Mouse (Mus musculus) kidney, adult 8-10 months (tissue): ENCODE measurements around the gene Atf2.
A peak's percentile ranks its signal among the peaks of the same experiment; 100 is the strongest.
"Not testable (repeated sequence)": the region's sequence is repeated elsewhere in the genome, so short reads cannot be mapped to it uniquely, and the experiment has no call there.

Experiments used
- DNase-seq, 2 experiments: peaks; one replicate each; pipeline ENCODE4 v3.0.0; 2022

Gene Atf2

DNA sequence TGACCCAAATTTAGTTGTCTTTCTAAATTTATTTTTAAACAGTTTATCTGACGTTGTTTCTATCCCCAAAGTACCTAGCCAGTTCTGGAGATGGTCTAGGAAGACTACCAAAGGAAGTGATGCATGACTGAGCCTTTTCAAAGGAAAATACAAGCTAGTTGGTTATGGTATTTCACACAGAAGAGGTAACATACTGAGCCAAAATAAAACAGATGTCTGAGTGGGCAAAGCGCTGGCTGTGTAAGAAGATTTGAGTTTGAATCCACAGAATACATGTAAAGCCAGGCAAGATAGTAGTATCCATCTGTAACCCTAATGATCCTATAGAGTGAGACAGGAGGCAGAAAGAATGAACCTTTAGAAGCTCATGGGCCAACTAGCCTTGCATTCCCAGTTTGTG lies 14.5 kb downstream of the Atf2 start:
- DNase-seq, result no peak

DNA sequence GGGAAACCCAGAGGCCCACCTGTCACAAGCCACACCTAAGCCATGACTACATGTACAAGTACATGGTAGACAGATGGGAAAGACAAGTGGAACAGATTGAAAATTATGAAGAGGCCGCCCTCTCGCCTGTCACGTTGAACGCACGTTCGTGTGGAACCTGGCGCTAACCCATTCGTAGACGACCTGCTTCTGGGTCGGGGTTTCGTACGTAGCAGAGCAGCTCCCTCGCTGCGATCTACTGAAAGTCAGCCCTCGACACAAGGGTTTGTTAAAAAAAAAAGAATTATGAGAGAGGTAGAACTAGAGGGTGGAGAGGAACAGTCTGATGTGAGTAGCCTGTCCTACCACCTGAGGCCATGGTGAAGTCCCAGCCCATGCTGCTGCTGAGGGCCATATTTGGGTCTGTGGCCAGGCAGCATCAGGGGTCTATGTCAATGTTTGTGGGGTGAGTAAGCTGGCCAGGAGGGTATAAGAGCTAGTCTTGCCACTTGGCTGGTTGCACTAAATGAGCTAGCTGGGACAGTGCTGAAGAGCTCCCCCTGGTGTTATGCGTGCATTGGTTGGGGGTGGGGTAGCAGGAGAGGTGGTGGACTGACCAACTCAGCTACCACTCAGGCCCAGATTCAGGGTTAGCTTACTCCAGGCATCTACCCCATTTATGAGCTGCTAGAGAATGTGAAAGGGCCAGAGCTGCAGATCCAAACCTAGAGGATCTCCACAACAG lies 24.5 kb downstream of the Atf2 start:
- DNase-seq, result peak; percentile 28 to 78

DNA sequence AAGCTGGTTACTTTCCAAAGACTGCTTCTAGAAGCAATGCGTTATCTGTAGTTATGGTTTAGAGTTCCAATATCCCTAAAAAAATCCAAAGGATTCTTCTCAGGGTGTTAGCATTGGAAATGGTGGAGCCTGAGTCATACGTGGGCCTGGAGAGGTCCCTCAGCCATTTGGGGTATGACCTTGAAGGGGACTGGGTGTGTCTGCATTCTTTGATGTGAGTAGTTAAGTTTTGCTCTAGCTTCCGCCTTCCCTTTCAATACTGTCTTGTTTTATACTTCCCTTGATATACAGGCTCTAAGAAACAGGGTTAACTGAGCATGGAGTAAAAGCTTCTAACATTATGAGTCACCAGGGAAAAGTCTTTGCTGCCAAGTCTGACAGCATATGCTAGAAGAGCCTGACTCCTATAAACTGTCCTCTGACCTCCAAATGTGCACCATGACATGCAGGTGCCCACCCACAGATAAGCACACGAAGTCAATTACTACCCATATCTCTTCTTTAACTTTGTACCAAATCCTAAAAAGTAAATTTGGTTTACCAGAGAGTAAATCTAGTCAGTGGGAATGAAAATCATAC lies 32.3 kb downstream of the Atf2 start:
- no peak for DNase-seq

DNA sequence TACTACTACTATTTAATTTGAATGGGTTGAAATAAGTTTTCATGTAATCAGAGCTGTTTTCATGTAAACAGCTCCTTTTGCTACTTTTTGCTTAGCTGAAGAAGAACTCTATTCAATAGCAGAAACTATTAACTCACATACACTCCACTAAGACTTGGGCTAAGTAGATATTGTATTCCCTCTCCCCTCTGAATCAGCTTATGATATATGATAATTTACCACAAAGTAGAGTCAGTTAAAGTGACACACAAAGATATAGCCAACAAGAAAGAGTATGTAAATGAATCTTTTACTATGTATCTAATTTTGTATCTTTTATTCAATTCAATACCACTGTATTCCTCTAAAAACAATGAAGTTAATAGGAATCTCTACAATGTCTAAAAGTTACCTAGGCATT lies 35.1 kb downstream of the Atf2 start:
- no peak for DNase-seq

DNA sequence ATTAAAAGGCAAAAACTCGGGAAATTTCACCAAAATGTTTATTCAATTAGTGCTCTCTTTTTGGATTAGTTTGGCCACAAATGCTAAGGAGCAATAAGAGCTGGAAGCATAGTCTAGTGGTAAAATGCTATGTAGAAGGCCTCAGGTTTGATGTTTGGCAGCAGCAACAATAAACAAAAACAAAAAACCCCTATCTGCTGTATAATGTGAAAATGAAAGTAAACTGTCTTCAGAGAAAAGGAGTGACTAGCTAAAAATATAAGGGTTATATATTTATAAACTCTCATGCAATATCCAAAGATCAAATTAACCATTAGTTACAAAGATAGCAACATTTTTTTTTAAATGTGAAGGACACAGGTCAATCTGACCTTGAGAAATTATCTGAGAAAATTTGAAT lies 36.2 kb downstream of the Atf2 start:
- no peak for DNase-seq

DNA sequence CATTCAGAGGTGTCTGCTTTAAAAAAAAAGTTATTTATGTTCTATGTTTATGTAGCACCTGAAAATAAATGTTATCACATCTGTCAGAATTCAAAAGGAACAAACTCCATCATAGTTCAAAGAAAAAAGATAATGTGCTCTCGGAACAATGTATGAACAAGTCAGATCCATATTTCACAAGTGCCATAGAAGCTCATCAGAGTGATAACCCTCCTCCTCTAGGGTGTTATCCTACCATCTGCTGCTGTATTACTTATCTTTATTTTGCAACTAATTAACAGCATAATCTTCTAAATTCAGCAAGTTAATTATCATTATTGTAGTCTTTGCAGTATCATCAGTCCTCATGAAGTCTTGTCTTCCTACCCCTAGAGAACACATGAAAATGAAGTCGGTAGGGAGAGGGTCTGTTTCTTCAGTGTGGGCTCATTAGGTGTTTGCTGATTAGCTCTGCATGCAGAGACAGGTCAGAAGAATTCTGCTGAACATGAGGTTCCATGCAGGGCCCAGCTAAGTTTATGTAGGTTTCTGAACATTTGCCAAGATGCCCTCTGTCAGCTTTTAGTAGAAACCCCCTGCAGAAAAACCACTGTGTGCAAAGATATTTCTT lies 57.9 kb downstream of the Atf2 start:
- no peak for DNase-seq

DNA sequence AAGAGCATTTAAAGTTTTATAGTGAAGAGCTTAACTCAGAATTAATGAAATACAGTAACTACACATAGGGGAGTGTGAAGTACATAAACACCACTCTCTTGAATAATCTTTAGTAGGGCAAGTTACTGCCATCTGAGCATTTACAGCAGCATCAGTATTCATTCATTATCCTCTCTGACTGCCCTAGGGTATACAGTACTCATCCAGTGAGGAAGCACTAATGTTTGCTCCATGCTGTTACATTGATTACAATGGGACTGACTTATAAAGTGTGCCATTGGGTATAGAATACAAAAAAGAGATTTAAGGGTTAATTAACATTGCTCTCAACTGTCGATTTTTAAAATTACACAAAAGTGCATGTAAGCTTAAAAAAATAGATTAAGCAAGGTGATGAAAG lies 59.2 kb downstream of the Atf2 start:
- DNase-seq, result no peak

DNA sequence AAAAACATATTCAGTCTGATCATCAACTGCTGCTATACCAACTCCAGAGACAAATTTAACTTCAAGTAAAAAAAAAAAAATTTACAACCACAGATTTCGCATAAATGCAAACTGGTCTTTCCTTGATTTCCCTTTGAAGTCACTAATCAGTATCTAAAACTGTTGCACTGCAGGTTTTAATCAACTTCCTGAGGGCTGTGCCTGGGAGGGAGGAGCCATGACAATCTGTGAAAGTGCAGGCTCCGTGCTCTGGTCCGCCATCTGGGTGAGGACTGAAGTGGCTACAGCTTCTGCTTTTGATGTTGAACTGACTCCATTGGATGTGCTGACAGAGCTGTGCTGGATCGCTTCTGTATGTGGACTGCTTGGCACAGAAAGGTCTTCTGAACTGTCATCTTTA lies 73.7 kb downstream of the Atf2 start:
- no peak for DNase-seq

DNA sequence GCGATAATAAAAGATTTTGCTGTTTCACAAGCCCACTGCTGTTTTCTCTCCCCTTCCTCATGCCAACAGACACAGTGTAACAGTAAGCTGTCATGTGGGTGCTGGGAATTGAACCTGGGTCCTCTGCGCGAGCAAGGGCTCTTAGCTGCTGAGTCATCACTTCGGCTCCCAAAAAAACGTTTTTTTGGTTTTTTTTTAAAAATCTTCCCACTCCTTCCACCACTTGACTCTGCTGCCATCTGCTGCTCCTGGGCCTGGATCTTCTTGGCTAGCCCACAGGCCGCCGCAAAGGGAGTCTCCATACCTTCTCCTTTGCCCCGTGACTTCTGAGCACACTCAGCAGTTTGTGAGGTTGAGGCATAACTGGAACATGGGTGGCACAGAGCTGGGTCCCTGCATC lies 84.8 kb downstream of the Atf2 start:
- DNase-seq, result no peak

DNA sequence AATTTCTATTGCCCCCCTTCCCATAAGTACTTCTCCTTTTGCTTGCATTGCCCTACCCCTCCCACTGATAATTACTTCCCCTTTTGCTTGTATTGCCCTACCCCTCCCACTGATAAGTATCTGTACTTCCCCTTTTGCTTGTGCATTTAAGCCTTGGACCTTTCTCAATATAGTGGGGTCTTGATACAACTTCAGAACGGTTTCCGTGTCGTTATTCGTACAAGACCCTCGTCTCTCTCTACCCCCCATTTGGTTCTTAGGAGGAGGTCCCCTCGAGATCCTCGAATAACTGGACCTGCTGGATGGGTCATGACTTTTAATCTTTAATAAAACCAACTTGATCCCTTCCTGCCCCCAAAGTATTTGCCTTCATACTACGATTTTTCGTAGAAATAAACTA lies 92.3 kb downstream of the Atf2 start:
- DNase-seq, result not testable (repeated sequence)

DNA sequence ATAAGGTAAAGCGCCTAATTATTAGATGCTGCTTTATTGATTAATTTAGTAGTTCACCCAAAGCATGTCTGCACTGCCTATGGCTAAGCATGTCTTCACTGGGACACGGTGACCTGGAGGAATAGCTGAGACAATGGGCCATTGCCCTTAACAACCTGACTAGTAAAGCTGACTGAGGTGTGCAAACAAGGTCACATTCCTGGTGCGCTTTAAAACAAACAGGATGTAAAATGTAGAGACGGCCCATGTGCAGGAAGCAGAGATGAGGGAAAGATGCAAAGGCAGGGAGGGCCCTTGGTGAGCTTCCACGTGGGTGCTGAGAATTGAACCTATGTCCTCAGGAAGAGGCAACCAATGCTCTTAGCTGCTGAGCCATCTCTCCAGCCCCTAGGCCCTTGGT lies 93.7 kb downstream of the Atf2 start:
- no peak for DNase-seq

DNA sequence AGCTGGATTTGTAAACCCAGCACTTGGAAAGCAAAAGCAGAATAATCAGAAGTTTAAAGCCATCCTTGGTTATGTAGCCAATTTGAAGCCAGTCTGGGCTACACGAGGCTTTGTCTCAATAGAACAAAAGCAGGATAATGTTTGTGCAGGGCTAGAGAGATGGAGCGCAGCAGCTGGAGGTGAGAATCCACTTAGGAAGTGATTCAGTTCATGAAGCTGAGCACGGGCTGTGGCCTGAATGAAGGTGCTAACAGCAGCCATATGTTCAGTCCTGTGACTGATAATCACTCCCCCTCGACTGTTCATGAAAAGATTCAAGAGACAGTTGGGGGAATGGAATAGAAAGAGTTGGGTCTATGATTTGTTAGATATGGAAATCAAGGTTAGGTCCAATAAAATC lies 94.3 kb downstream of the Atf2 start:
- no peak for DNase-seq

DNA sequence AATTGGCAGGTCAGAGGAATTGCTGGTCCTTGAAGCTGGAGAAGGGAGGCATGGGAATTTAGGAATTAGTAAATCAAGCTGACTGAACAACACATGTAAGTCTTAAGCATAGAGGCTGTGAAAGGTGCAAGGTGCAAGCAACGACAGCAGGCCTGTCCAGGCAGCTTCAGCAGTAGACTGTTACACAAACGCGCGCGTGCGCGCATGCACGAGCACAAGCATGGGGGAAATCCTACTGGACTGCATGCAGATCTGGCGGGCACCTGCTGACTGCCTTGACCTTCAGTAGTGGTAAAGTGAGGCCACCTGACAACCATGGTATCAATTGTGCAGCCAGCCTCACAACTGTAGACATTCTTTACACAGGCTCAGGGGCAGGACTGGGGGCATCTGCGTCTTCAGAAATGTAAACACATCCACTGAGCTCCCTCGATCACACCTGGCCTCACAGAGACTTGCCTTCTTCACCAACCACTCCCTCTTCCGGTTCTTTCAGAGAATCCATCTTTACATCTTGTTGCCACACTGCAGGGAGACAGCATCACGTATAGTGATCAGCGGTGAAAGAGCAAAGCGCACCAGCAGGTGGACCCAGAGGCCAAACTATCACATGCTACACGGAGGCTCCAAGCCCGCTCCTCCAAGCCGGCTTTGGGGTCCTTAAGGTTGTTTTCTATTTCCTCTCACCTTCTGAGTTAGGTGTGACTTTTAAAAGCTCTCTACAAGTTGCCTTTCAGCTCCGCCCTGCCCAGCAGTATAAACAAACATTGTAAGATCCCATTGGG lies 100.4 kb downstream of the Atf2 start:
- no peak for DNase-seq

DNA sequence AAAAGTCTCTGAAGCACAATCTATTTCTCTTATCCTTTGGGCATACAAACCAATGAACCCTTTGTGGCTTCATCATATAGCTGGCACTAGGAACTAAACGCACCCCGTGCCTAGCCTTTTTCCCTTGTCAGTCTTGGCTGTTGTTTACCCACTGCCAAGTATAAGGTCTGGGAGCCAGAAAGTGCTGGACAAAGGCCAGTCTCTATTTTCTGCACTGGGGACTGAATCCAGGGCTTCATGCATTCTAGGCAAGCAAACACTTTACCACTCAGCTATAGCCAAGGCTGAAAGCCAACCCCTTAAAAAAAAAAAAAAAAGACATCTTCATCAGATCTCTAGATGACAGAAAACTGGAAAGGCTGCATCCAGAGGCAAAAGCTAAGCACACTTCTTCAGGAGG lies 102.1 kb downstream of the Atf2 start:
- DNase-seq, result no peak

DNA sequence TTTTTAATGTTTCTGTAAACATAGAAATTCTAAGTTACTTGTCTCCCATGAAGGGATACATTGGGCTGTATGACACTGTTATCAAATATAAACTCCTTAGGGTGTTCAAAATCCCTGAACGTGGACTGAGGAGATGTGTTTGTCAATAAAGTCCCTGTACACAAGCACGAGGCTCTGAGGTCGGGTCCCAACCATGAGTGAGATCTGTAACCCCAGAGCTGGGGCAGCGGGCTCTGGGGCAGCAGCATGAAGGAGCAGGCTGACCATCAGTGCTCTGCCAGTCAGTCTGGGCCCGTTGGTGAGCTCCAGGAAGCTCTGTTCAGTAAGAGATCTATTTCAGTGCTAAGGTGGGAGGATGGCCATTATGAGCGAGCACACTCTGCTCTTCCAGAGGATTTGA lies 104.0 kb downstream of the Atf2 start:
- no peak for DNase-seq

DNA sequence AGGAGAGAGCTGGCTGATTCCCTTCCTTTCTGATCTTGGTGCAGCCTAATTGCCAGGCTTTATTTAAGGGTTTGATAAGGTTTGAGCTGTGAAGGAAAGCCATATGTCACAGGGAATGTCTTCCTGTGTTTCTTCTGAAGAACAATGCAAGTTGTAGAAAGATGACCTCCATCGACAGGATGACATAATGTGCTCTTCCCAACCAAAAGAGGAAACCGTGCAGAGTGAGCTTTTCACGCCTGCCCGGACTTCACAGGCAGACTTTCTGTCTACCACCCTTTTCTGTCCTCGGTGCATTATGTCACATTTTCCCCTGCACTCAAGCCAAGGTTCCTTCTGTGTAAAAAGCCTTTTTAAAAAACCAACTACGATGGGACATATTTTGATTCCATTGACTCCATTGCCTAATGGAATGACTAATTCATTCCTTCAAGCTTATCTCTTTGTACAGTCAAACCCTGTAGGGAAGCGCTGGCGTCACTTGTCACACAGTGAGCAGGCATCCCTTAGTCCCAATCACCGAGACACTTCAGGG lies 110.0 kb downstream of the Atf2 start:
- no peak for DNase-seq

DNA sequence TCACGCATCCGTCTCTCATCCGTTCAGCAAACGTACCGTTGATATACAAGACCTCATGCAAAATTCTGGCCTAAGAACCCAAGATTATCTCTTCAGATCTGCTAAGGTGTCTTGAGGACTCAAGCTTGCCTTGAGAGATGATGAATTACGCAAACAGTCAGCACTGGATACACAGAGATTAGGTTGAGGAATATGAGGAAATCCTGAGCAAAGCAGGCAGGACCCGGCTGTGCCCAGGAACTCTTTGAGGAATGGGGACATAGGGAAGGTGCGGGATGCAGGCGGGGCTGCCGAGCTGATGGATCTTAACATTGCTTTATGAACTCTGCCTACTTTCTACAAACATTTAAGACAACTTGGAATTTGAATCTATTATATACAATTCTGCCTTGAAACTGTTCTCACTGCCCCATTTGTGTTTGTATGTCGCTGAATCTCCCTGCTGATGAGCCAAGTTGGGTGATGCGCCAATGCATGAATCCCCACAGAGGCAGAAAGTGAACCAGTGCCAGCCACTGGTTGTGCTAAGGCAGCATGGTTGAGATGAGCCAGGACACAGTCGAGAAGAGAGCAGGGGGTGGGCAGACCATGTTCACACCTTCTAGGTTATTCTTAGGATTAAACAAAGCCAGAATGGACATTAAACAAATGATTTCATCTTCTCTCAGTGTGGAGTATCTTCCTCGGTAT lies 112.0 kb downstream of the Atf2 start:
- DNase-seq, result no peak

DNA sequence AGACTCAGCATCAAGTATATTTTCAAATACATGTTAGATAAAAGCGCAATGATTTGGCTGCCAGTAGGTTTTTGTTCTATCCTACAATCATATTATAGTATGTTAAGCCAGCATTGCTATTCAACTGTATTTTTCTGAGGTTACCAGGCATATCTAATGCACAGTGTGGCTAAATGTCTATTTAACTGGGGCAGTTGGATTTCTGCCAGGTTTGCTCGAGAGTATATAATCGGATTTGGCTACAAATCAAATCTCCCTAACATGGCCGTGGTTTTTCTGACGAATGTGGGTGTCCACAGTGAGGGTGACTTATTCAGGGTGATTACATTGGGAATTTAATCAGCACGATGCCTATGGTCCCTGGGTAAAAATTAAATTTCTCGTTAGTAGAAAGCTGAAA lies 112.6 kb downstream of the Atf2 start:
- DNase-seq, result no peak

DNA sequence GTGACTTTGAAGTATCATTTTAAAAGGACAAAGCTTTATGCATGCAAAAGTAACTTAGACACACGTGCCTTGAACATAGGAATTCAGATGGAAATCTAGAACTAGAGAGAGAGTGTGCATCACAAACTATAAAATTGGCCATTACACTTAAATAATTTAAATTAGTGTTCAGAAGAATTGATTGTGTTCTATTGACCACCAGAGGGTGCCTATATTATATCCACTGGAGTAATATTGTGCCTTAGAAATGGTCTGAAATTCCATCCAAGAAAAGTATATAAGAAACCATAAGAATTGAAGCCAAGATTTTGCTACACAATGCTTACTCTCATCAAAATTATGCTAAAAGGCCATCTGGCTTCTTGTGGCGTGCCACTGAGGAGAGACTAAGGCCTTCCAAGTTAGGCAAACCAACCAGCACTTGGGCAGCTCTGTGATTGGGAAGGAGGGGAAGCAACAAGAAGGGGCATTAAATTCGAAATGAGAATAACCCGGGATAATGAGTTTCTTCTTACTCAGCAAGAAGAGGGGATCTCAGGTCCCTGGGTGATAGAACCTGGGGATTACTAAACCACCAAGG lies 113.3 kb downstream of the Atf2 start:
- no peak for DNase-seq

DNA sequence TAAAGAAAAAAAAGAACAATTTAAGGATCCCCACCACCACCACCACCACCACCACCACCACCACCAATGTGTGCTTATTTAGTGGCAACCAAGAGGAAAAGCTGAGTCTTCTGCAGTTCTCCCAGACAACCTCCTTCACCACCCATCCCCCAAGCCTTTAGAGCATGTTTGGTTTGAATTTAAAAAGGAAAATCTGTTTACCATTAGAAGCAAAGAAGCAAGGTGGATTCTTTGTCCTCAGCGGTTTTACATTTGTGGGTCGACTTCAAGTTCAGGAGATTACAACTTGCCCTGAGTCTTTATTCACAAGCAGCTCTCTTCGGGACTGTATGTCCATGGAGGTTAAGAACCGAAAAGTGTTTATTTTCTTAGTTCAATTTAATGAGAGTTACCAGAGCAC lies 115.5 kb downstream of the Atf2 start:
- no peak for DNase-seq

DNA sequence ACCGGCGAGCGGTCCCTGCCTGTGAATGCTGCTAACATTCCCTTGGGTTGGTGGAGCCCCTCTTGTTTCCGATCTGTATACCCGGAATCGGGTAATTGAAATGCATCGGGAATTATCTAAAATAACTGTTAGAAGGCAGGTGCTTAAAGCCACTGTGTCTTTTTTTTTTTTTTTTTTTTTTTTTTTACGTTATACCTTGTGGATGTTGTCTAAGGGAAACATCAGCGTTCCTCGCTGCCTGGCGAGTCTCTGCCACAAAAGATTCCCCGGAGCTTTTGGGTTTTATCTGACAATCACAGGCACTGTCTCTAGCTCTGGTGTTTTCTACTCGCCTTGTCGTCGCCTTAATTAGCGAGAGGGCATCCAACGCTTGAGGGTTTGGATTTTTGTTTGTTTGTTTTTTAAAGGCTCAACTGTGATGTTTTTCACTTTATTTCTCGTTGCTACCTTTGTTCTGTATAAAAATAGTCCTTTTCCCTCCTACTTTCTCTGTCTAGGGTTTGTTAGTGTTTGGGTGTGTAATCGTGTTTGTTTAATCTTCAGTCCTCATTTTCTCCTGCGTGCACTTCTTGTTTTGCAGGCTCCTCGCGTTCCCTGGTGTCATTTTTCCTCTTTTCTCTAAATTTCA lies 116.6 kb downstream of the Atf2 start:
- DNase-seq, result no peak
